Mouse (Mus musculus): ENCODE data around the gene Hist1h1e.

Gene Hist1h1e

DNA sequence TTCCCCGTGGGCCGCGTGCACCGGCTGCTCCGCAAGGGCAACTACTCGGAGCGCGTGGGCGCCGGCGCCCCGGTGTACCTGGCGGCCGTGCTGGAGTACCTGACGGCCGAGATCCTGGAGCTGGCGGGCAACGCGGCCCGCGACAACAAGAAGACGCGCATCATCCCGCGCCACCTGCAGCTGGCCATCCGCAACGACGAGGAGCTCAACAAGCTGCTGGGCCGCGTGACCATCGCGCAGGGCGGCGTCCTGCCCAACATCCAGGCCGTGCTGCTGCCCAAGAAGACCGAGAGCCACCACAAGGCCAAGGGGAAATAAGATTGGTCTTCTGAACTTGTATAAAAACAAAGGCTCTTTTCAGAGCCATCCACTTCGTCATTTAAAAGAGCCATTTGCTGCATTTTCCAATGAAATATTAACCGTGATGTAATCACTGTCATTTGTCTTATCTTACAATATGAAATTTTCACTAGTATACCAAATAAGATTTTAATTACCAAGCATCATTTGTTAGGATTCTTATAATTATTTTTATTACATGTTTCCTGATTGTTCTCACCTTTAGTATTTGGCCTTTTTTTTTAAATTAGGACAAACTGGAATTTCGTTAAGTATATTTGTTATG is 47.7 kb downstream of the Hist1h1e start:
- in situ Hi-C loops (cut with MboI; ENCODE audit: low sequenced_read_pairs): loop anchor here (25.0 kb wide), 1 partner anchor 1787 kb away; the partner anchor contains the start of genes Hist1h1b, Hist1h2an, Hist1h2bp and Hist1h3i

DNA sequence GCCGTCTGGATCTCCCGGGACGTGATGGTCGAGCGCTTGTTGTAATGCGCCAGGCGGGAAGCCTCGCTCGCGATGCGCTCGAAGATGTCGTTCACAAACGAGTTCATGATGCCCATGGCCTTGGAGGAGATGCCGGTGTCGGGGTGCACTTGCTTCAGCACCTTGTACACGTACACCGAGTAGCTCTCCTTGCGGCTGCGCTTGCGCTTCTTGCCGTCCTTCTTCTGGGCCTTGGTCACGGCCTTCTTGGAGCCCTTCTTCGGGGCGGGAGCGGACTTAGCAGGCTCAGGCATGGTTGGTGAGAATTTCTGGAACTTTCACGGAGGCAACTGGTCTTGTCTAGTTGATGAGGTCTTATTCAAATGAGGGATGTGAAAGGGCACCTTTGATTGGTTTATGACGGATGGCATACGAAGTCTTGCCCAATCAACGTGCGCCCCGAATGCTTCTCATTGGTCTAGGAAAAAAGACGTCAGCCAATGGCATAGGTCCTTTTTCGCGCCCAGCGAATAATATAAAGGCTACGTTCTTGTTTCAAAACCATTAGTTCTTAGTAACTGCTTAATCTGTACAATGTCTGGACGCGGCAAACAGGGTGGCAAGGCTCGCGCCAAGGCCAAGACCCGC is 48.3 kb downstream of the Hist1h1e start, which contains the start of the genes Hist1h2bf and Hist1h2ad:
TSS of gene Hist1h2bf (minus strand) at position 299 of the 627 bp plus-strand sequence.
TSS of gene Hist1h2ad (plus strand) at position 484 of the 627 bp plus-strand sequence.
- in situ Hi-C loops (cut with MboI; ENCODE audit: low sequenced_read_pairs): loop anchor here (25.0 kb wide), 1 partner anchor 1787 kb away; the partner anchor contains the start of genes Hist1h1b, Hist1h2an, Hist1h2bp and Hist1h3i

DNA sequence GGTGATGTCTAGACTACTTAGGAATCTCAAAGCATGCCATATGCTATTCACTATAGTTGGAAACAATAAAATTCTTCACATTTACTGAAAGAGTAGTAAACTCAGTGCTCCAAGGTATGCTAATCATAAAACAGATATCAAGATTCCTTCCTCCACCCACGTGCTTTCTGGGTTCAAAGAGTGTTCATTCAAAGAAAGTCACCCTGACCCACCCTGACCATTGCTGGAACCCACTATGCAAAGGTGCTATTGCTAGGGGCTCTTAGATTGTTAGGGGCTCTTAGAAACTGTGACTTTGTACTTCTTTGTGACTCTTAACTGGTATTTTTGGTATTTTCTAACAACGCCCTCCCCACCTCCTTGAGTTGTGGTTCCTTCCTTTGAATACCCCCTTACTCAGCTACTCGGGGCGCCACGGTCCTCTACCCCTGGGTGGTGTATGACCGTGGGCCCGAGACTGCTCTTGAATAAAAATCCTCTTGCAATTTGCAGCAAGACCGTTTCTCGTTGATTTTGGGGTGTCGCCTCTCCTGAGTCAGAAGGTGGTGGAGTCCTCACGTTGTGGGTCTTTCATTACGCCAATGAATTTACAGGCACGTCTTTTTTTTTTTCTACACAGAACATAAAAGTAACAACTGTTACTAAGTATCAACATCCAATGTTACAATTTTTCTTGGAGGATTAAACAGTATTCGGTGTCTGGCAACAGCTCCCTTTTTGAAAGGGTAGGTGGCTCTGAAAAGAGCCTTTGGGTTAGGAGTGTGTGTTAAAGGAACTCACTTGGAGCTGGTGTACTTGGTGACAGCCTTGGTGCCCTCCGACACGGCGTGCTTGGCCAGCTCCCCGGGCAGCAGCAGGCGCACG is 49.1 kb downstream of the Hist1h1e start:
- in situ Hi-C loops (cut with MboI; ENCODE audit: low sequenced_read_pairs): loop anchor here (25.0 kb wide), 1 partner anchor 1786 kb away; the partner anchor contains the start of genes Hist1h1b, Hist1h2an, Hist1h2bp and Hist1h3i

DNA sequence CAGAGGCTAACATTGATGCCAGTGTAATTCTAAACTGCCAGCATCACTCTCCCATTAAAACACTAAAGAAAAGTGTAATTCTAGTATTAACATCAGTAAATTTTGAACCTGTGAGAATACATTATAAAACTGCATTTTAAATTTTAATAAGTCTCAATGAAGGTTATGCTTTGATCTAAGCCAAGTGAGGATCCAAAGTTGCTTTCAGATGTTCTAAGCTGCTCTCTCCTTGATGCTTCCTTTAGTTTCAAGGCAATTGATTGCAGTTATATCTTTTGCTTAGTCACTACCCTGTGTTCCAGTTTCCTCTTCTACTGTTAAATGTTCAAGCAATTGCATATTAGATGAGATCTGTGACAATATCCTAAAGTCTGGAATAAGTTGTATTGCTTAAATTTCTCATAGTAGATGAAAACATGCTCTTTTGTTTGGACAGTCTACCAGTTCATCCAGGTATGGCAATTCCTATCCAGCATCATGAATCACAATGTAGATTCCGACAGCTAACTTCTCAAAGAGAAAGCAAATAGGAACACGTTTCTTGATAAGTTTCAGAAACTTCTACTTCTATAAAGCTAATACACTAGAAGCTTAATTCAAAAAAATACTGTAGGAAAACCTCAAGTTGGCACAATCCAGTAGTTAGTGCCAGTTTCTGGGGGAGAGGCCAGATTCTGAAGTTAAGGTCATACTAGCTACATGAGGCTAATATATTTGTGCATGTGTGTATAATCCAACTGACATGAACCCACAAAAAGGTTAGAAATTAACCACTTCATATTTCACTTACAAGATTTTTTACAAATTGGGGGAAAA is 49.9 kb downstream of the Hist1h1e start:
- in situ Hi-C loops (cut with MboI; ENCODE audit: low sequenced_read_pairs): loop anchor here (25.0 kb wide), 1 partner anchor 1785 kb away; the partner anchor contains the start of genes Hist1h1b, Hist1h2an, Hist1h2bp and Hist1h3i

DNA sequence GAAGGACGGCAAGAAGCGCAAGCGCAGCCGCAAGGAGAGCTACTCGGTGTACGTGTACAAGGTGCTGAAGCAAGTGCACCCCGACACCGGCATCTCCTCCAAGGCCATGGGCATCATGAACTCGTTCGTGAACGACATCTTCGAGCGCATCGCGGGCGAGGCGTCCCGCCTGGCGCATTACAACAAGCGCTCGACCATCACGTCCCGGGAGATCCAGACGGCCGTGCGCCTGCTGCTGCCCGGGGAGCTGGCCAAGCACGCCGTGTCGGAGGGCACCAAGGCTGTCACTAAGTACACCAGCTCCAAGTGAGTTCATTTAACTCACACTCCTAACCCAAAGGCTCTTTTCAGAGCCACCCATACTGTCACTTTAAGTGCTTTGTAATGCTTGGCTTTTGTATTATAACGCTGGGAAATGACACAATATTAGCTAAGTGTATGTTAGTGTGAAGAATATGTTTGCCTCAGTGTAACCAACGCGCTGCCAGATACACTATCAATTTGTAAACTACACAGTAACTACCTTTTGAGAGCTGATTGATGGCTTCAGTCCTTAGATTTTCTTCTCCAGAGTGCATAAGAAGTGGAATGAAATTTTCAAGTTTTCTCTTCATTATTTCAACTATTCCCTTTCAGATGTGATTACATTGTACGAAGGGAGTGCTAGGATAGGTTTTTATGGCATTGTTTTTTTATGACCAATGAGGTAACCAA is 50.7 kb downstream of the Hist1h1e start:
- in situ Hi-C loops (cut with MboI; ENCODE audit: low sequenced_read_pairs): loop anchor here (25.0 kb wide), 1 partner anchor 1784 kb away; the partner anchor contains the start of genes Hist1h1b, Hist1h2an, Hist1h2bp and Hist1h3i

- in situ Hi-C loops (cut with MboI; ENCODE audit: low sequenced_read_pairs): loop anchor here (25.0 kb wide), 1 partner anchor 1784 kb away; the partner anchor contains the start of genes Hist1h1b, Hist1h2an, Hist1h2bp and Hist1h3i
Measured at GRCm38 (mm10) chr13:23571022-23571503, 51.3 kb downstream of the Hist1h1e start, which contains the start of the genes Hist1h2ae and Hist1h2bg. TSS of gene Hist1h2ae (minus strand) at chr13:23571220. TSS of gene Hist1h2bg (plus strand) at chr13:23571396.

All from CH12F3 (cell line).